Comparison of ENCODE assay signal across 18 mouse cellular contexts in the genomic region with DNA sequence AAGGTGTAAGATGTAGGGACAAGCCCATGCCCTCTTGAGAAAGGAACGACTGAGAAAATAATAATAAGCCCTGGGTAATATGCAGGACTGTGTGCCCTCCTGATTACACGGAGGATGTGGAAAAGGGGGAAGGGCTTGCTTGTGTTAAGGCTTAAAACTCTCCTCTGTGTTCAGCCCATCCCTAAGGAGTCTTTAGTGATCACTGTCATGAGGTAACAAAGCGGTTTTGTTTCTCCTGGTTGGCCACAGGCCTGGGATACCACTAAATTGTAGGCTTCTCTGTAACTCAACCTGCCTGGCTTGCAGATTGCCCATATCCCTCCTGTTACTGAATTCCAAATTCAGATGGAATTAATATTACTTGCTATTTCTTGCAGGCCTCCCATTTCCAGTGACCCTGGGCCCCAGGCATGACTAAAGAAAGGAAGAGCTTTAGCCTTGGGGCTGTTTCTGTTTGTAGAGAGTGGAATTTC. TPM values are rescaled to one million over a fixed set of nuclear protein-coding genes. Genes with fewer than 3 reads are reported as not detected.
DNase-seq lines count a peak whose midpoint lies in the region; ATAC-seq lines count a peak whose summit lies in the region.
"Had no signal": no experiment of that assay in that cellular context is flagged by ENCODE, and none has a peak within 500 bp of the region (broad histone marks: within the 10 kb centered on the region; RNA-seq: fewer than 3 reads in every experiment).

No protein-coding gene starts in this region.

- H3K36me3 ChIP-seq in liver, embryonic 15.5 days (replicated peaks), result no peaks in the 10 kb centered on the region
- H3K36me3 ChIP-seq in intestine, embryonic 15.5 days, result no peaks in the 10 kb centered on the region
- H3K36me3 ChIP-seq in stomach, embryonic 16.5 days (ENCODE audit: control insufficient read depth, insufficient read depth, low read length), result no peaks in the 10 kb centered on the region
- H3K36me3 ChIP-seq: hindbrain, embryonic 12.5 days had no signal

- peak; percentile 19 for DNase-seq in adrenal gland, postnatal 14 days
- no peak for DNase-seq in adrenal gland, postnatal 4 days (ENCODE audit: low spot score in 2 of 2)
- DNase-seq in liver, result no peak
- DNase-seq in spleen, postnatal 14 days (ENCODE audit: low spot score in 2 of 2), result no peak
- DNase-seq: adrenal gland, postnatal 10 days; cerebellum, adult 9-11 months; kidney, adult 8-10 months; thymus, postnatal 4 days had no signal

- no peak overlapping the region for H3K4me3 ChIP-seq in liver, embryonic 15.5 days (replicated peaks)
- no peak overlapping the region for H3K4me3 ChIP-seq in intestine, embryonic 15.5 days (replicated peaks)
- no peak overlapping the region for H3K4me3 ChIP-seq in stomach, embryonic 16.5 days (replicated peaks; ENCODE audit: low read length)
- H3K4me3 ChIP-seq: hindbrain, embryonic 12.5 days; myocyte had no signal

- ATAC-seq in liver, embryonic 15.5 days (ENCODE audit: insufficient read depth), result no peak
- peak; percentile 58 for ATAC-seq in intestine, embryonic 15.5 days
- ATAC-seq in stomach, embryonic 16.5 days (ENCODE audit: insufficient read depth, low FRiP score), result no peak
- no peak for ATAC-seq in megakaryocyte, adult 5-6 weeks (ENCODE audit: poor library complexity, severe bottlenecking)
- ATAC-seq: forebrain, embryonic 16.5 days had no signal

- H3K27ac ChIP-seq in liver, embryonic 15.5 days (replicated peaks), result peak overlapping the region; percentile 45
- peak overlapping the region; percentile 74 for H3K27ac ChIP-seq in intestine, embryonic 15.5 days
- H3K27ac ChIP-seq in stomach, embryonic 16.5 days (ENCODE audit: low read length), result peak overlapping the region; percentile 75
- H3K27ac ChIP-seq: hindbrain, embryonic 12.5 days had no signal

- 52% methylated on average over 3 of the region's 3 CpGs for WGBS in liver, embryonic 15.5 days (ENCODE audit: insufficient replicate concordance)
- 40% methylated on average over 3 of the region's 3 CpGs for WGBS in intestine, embryonic 15.5 days
- WGBS in stomach, embryonic 16.5 days, result 48% methylated on average over 3 of the region's 3 CpGs

- no peak overlapping the region for H3K9ac ChIP-seq in liver, embryonic 15.5 days
- H3K9ac ChIP-seq in intestine, embryonic 15.5 days, result no peak overlapping the region
- H3K9ac ChIP-seq in stomach, embryonic 16.5 days (ENCODE audit: low read length), result no peak overlapping the region
- H3K9ac ChIP-seq: hindbrain, embryonic 12.5 days had no signal

- no peak overlapping the region for H3K4me2 ChIP-seq in liver, embryonic 15.5 days
- 0 out of 2 replicates have a peak overlapping the region, but pooled peaks have one; percentile 7 for H3K4me2 ChIP-seq in intestine, embryonic 15.5 days (replicated peaks)
- no peak overlapping the region for H3K4me2 ChIP-seq in stomach, embryonic 16.5 days (ENCODE audit: low read depth, low read length)
- H3K4me2 ChIP-seq: hindbrain, embryonic 12.5 days had no signal

- no peaks in the 10 kb centered on the region for H3K9me3 ChIP-seq in liver, embryonic 15.5 days (replicated peaks)
- H3K9me3 ChIP-seq in intestine, embryonic 15.5 days, result no peaks in the 10 kb centered on the region
- H3K9me3 ChIP-seq in stomach, embryonic 16.5 days (replicated peaks; ENCODE audit: control insufficient read depth, low read length), result no peaks in the 10 kb centered on the region
- H3K9me3 ChIP-seq: hindbrain, embryonic 12.5 days had no signal

- H3K4me1 ChIP-seq in liver, embryonic 15.5 days (replicated peaks), result peaks cover 9% of the 10 kb centered on the region
- 0 out of 2 replicates have a peak, but pooled peaks cover 3% of the 10 kb centered on the region for H3K4me1 ChIP-seq in intestine, embryonic 15.5 days (replicated peaks)
- H3K4me1 ChIP-seq in stomach, embryonic 16.5 days (ENCODE audit: control insufficient read depth, insufficient read depth, low read length), result no peaks in the 10 kb centered on the region; the same call in 1 of the 2 replicates
- H3K4me1 ChIP-seq: hindbrain, embryonic 12.5 days had no signal

- H3K27me3 ChIP-seq in liver, embryonic 15.5 days, result no peaks in the 10 kb centered on the region
- no peaks in the 10 kb centered on the region for H3K27me3 ChIP-seq in intestine, embryonic 15.5 days (replicated peaks)
- no peaks in the 10 kb centered on the region for H3K27me3 ChIP-seq in stomach, embryonic 16.5 days (ENCODE audit: control insufficient read depth, insufficient read depth, low read length)
- H3K27me3 ChIP-seq: hindbrain, embryonic 12.5 days had no signal

RNA-seq across cellular contexts. Expression of gene Hsd17b6, which starts 37.0 kb away (rescaled TPM):
- 0.56 and 7.7 TPM in 2 replicates for total RNA-seq in adrenal gland, postnatal 14 days (2021)
- 1 to 10 TPM in 1 of 2 experiments, under 1 TPM in 1; 0.22 to 8.9 TPM for total RNA-seq in adrenal gland, postnatal 4 days (2021)
- 0.09 and 0.13 TPM in 2 replicates for polyA plus RNA-seq in liver, embryonic 15.5 days (2015; fragmentation: Nextera tagmentation; extraction: Ambion mirVana)
- 0.38 and 0.48 TPM in 2 replicates for polyA plus RNA-seq in intestine, embryonic 15.5 days (2015; fragmentation: Nextera tagmentation; extraction: Ambion mirVana)
- not detected in 2 replicates for polyA plus RNA-seq in stomach, embryonic 16.5 days (2015; fragmentation: Nextera tagmentation; extraction: Ambion mirVana)
- total RNA-seq in megakaryocyte, adult 5-6 weeks (2015), result not detected in 2 replicates
- total RNA-seq in megakaryocyte, adult 5-6 weeks (2017), result not detected in 2 replicates
- total RNA-seq: left cerebral cortex, postnatal 25 days had no signal
- polyA plus RNA-seq: forebrain, embryonic 16.5 days; heart, embryonic 14.5 days; hindbrain, embryonic 12.5 days; lung, embryonic 16.5 days; myocyte had no signal

RNA-seq across cellular contexts. Expression of gene Prim1, which starts 44.6 kb away (rescaled TPM):
- 11.0 and 13.6 TPM in 2 replicates for total RNA-seq in adrenal gland, postnatal 14 days (2021)
- 10 to 100 TPM; 22.3 to 26.6 TPM for total RNA-seq in adrenal gland, postnatal 4 days (2021)
- polyA plus RNA-seq in liver, embryonic 15.5 days (2015; fragmentation: Nextera tagmentation; extraction: Ambion mirVana), result 66.9 and 69.3 TPM in 2 replicates
- polyA plus RNA-seq in intestine, embryonic 15.5 days (2015; fragmentation: Nextera tagmentation; extraction: Ambion mirVana), result 67.9 and 73.0 TPM in 2 replicates
- polyA plus RNA-seq in stomach, embryonic 16.5 days (2015; fragmentation: Nextera tagmentation; extraction: Ambion mirVana), result 64.6 and 68.4 TPM in 2 replicates
- 70.7 and 76.4 TPM in 2 replicates for total RNA-seq in megakaryocyte, adult 5-6 weeks (2015)
- total RNA-seq in megakaryocyte, adult 5-6 weeks (2017), result 66.4 and 66.8 TPM in 2 replicates
